Mouse (Mus musculus): Measurements from ENCODE around the gene Pipox. TPM values are rescaled to one million over a fixed set of nuclear protein-coding genes. Genes with fewer than 3 reads are reported as not detected.

The Pipox gene
- polyA plus RNA-seq, 1 experiment from 2014 or later: 16.0 TPM

DNA sequence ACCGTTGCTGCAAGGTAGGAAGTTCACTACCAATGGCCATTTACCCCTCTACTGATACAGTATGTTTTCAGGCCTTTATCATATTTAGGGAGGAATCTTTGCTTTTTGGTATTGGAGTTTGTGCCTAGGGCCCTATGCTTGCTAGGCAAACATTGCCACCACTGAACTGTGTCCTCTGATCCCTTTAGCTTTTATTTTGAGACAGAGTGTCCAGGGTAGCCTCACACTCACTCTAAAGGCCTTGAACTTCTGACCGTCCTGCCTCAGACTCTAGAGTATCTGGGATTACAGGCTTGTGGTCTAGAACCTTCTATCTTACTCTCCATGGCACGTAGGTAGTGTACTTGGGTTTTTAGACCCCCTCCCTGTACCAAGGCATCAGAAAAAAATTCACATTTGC, 6.3 kb upstream of the Pipox start:
- no peaks in the 10 kb centered on the region for H3K36me3 ChIP-seq (ENCODE audit: insufficient read depth, low read length)
- no peaks in the 10 kb centered on the region for H3K9me3 ChIP-seq (ENCODE audit: low read length)
- ATAC-seq (ENCODE audit: low FRiP score, low TSS enrichment): no peak
- H3K27ac ChIP-seq (ENCODE audit: low read length): no peak overlapping the region
- no peak overlapping the region for H3K4me2 ChIP-seq (replicated peaks; ENCODE audit: low read depth, low read length)
- H3K4me3 ChIP-seq (ENCODE audit: low read length): no peak overlapping the region
- H3K4me1 ChIP-seq (ENCODE audit: insufficient read depth, low read length): peaks cover 12% of the 10 kb centered on the region
- peaks cover 37% of the 10 kb centered on the region for H3K27me3 ChIP-seq (ENCODE audit: insufficient read depth, low read length)
- 85% methylated on average over 3 of the region's 3 CpGs for WGBS
- H3K9ac ChIP-seq (replicated peaks; ENCODE audit: low read length): no peak overlapping the region

DNA sequence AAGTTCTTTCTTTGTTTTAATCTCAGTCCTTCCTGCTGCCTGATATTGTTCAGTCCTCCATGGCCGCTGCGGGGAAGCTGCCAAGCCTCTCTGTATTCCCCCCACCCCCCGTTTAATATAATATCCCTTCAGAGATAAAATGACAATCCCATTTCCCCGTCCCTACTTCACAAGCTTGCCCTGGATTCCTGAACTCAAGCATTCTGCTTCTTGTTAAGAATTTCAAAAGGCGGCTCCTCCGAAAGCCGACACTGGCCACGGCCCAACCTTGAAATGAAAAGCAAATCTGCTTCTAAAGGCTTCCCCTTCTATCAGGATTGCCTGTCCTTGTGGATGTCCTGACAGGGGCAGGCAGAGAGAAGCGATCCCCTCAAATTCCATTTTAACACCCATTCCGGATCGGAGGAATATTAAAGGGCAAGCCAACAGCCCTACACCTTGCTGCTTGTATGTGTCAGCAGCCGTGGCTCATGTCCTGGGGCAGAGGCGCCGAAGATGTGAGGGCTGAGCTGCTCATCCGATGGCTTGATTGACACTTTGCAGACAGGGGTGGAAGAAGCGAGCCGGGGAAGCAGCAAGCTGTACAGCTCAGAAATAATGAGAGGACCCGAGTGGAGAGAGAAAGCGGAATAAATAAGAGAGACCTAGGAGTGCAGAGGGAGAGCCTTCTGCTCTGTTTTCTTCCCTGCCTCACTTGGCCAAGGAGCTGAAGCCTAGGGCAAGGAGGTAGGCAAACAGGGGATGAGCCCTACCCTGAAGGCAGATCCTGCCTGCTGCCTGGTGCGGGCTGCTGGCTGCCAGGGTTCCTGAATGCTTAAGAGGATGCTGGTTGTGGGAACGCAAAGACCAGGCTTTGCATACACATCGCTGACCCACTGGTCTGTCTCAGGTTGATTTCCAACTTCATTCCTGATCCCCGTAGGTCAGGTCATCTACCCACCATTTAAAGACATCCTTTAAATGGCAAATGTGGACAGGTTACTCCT, 3.2 kb upstream of the Pipox start:
- no peak overlapping the region for H3K9ac ChIP-seq (replicated peaks; ENCODE audit: low read length)
- ATAC-seq (ENCODE audit: low FRiP score, low TSS enrichment): no peak
- H3K4me1 ChIP-seq (ENCODE audit: insufficient read depth, low read length): peaks cover 27% of the 10 kb centered on the region

DNA sequence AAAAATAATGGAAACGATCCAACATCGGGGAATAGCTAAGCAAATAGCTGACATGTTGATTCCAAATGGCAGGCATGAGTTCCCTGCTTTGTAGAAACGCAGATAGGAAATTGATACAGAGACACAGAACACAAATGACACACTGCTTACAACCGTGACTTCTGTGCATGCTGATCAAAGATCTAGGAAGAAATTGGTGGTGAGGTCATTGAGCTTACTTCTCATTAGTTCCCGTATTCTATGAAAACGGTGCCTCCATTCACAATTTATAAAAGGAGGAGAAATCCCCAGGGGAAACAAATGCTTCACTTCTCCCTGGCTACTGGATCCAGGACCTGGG, 2.6 kb upstream of the Pipox start:
- no peak for ATAC-seq (ENCODE audit: low FRiP score, low TSS enrichment)
- 45% methylated on average over 6 of the region's 6 CpGs for whole genome bisulfite sequencing
- Histone ChIP-seq H3K27me3 (ENCODE audit: insufficient read depth, low read length) (peaks cover 37% of the 10 kb centered on the region), H3K4me3 (ENCODE audit: low read length) (no peak overlapping the region), H3K9ac (replicated peaks; ENCODE audit: low read length) (no peak overlapping the region), H3K4me1 (ENCODE audit: insufficient read depth, low read length) (peaks cover 27% of the 10 kb centered on the region), H3K27ac (ENCODE audit: low read length) (no peak overlapping the region), H3K4me2 (replicated peaks; ENCODE audit: low read depth, low read length) (no peak overlapping the region), H3K9me3 (ENCODE audit: low read length) (no peaks in the 10 kb centered on the region), H3K36me3 (ENCODE audit: insufficient read depth, low read length) (no peaks in the 10 kb centered on the region)

More for the DNA sequence above, 3.2 kb upstream of the Pipox start:
- Histone ChIP-seq H3K36me3 (ENCODE audit: insufficient read depth, low read length) (no peaks in the 10 kb centered on the region), H3K27ac (ENCODE audit: low read length) (no peak overlapping the region), H3K4me2 (replicated peaks; ENCODE audit: low read depth, low read length) (no peak overlapping the region), H3K27me3 (ENCODE audit: insufficient read depth, low read length) (peaks cover 37% of the 10 kb centered on the region), H3K4me3 (ENCODE audit: low read length) (peak overlapping the region; percentile 14; the same call in 1 of the 2 replicates), H3K9me3 (ENCODE audit: low read length) (no peaks in the 10 kb centered on the region)
- 29% methylated on average over 23 of the region's 23 CpGs for WGBS

DNA sequence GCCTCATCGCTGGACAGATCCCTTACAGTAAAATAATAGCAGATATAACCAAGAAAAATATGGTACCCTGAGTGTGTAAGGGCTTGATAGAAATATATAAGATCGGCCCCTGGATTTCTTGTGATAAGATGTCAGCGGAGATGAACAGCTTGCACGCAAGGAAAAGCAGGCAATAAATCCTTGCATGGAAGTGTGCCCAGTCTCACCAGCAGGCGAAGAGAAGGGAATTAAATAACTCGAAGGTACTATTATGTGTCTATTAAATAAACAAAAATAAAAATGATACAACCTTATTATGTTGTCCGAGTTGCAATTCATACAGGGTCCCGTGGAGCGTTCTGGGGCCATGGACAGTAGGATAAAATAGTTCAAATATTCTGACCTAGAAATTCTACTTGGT, 2.1 kb upstream of the Pipox start:
- no peak for ATAC-seq (ENCODE audit: low FRiP score, low TSS enrichment)
- Histone ChIP-seq H3K9me3 (ENCODE audit: low read length) (no peaks in the 10 kb centered on the region), H3K4me3 (ENCODE audit: low read length) (no peak overlapping the region), H3K4me2 (replicated peaks; ENCODE audit: low read depth, low read length) (no peak overlapping the region), H3K27ac (ENCODE audit: low read length) (no peak overlapping the region), H3K4me1 (ENCODE audit: insufficient read depth, low read length) (peaks cover 27% of the 10 kb centered on the region), H3K27me3 (ENCODE audit: insufficient read depth, low read length) (peaks cover 37% of the 10 kb centered on the region), H3K9ac (replicated peaks; ENCODE audit: low read length) (no peak overlapping the region), H3K36me3 (ENCODE audit: insufficient read depth, low read length) (no peaks in the 10 kb centered on the region)
- 55% methylated on average over 9 of the region's 9 CpGs for WGBS

DNA sequence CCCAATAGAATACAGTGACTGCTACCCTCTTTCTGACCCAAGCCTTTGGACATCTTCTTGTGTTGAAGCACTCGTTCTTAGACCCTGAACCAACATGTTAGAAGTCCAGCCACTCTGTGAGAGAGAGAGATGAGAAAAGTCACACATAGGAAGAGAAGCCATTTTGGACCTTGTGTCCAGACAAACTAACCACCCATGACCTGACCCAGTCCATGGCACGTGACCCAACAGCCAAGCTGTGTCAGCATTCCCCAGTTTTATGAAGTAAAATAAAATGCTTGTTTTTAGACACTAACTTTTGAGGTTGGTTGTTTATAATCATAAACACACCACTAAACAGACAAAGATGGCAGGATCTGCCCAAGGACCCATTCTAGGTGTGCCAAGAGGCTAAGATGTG, 1.1 kb upstream of the Pipox start:
- no peak overlapping the region for H3K9ac ChIP-seq (replicated peaks; ENCODE audit: low read length)
- 81% methylated on average over 2 of the region's 2 CpGs for WGBS
- no peak overlapping the region for H3K4me3 ChIP-seq (ENCODE audit: low read length)
- peaks cover 27% of the 10 kb centered on the region for H3K4me1 ChIP-seq (ENCODE audit: insufficient read depth, low read length)
- no peak overlapping the region for H3K27ac ChIP-seq (ENCODE audit: low read length)
- no peaks in the 10 kb centered on the region for H3K9me3 ChIP-seq (ENCODE audit: low read length)
- H3K27me3 ChIP-seq (ENCODE audit: insufficient read depth, low read length): peaks cover 37% of the 10 kb centered on the region
- ATAC-seq (ENCODE audit: low FRiP score, low TSS enrichment): no peak
- no peaks in the 10 kb centered on the region for H3K36me3 ChIP-seq (ENCODE audit: insufficient read depth, low read length)
- no peak overlapping the region for H3K4me2 ChIP-seq (replicated peaks; ENCODE audit: low read depth, low read length)

DNA sequence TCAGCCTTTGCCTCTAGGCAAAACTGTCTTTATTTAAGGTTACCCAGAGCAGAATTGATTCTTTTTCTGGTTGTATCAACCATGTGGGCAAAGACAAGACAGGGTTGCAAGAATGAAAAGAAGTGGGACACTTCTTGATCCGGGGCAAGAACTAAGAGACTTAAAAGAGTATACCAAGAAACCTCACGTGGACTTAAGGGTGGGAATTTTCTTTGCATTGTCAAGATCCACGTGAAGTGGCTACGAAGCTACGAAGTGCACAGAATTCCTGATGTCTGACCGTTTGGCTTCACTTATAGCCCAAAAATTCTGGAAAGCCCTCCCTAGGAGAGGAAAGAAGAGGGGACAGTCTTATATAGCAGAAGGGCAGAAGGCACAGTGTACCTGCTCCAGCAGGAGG, 613 bp downstream of the Pipox start:
- ATAC-seq (ENCODE audit: low FRiP score, low TSS enrichment): no peak
- peaks cover 30% of the 10 kb centered on the region for H3K27me3 ChIP-seq (ENCODE audit: insufficient read depth, low read length)
- H3K4me1 ChIP-seq (ENCODE audit: insufficient read depth, low read length): peaks cover 27% of the 10 kb centered on the region
- no peak overlapping the region for H3K4me3 ChIP-seq (ENCODE audit: low read length)
- peak overlapping the region; percentile 14; the same call in 1 of the 2 replicates for H3K4me2 ChIP-seq (replicated peaks; ENCODE audit: low read depth, low read length)
- 37% methylated on average over 6 of the region's 6 CpGs for WGBS
- no peak overlapping the region for H3K9ac ChIP-seq (replicated peaks; ENCODE audit: low read length)
- H3K9me3 ChIP-seq (ENCODE audit: low read length): no peaks in the 10 kb centered on the region
- H3K36me3 ChIP-seq (ENCODE audit: insufficient read depth, low read length): no peaks in the 10 kb centered on the region
- peak overlapping the region; percentile 90 for H3K27ac ChIP-seq (ENCODE audit: low read length)

DNA sequence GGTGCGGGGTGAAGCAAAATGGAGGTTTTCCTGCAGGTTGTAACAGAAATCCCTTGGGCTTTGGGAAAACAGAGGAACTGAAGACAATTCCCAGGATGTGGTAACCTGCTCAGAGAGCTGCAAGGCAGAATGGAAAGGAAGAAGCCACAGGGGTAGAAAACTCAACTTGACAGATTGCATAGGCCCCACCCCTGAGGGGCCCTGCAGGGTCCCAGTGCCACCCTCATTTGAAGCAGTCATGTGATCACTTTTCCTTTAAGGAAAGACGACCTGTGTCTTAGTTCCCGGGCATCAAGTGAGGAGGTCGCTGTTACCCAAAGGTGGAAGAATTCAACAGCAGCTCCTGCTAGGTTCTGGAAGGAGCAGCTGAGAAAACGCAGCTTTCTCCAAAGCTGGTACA, 1.0 kb downstream of the Pipox start:
- ATAC-seq (ENCODE audit: low FRiP score, low TSS enrichment): no peak
- H3K9me3 ChIP-seq (ENCODE audit: low read length): no peaks in the 10 kb centered on the region
- no peaks in the 10 kb centered on the region for H3K36me3 ChIP-seq (ENCODE audit: insufficient read depth, low read length)
- H3K4me3 ChIP-seq (ENCODE audit: low read length): no peak overlapping the region
- H3K9ac ChIP-seq (replicated peaks; ENCODE audit: low read length): no peak overlapping the region
- 15% methylated on average over 5 of the region's 5 CpGs for WGBS
- H3K27ac ChIP-seq (ENCODE audit: low read length): no peak overlapping the region
- H3K4me1 ChIP-seq (ENCODE audit: insufficient read depth, low read length): peaks cover 27% of the 10 kb centered on the region
- peak overlapping the region; percentile 17; the same call in 1 of the 2 replicates for H3K4me2 ChIP-seq (replicated peaks; ENCODE audit: low read depth, low read length)
- H3K27me3 ChIP-seq (ENCODE audit: insufficient read depth, low read length): peaks cover 26% of the 10 kb centered on the region

DNA sequence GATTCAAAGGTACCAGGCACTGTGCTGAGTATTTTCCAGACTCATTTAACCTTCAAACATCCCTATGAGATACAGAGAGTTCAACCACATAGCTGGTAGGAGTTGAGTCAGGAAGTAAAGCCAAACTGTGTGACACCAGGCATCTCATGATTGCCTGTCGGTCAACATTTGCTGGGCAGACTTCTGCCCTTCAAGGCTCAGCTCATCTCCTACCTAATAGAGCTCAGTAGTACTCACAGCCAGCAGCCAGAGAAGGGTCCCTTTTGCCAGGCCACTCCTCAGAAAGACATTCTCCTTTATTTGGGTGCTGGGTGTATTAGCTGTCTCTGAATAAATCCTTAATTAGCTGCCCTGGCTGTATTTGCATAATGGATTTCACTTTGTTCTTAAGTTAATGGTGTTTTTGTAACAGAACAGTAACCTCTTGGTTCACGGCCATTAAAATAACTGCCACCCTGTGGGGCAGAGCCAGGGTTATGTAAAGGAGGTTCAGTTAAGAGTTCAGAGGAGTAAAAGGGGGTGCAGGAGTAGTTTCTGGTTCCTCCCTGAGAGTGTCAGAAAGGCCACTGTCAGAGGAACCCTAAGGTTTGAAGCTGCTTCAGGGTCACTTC, 3.1 kb downstream of the Pipox start:
- Histone ChIP-seq H3K27me3 (ENCODE audit: insufficient read depth, low read length) (peaks cover 8% of the 10 kb centered on the region; the same call in 1 of the 2 replicates), H3K4me1 (ENCODE audit: insufficient read depth, low read length) (peaks cover 14% of the 10 kb centered on the region), H3K4me2 (replicated peaks; ENCODE audit: low read depth, low read length) (no peak overlapping the region), H3K36me3 (ENCODE audit: insufficient read depth, low read length) (no peaks in the 10 kb centered on the region), H3K27ac (ENCODE audit: low read length) (no peak overlapping the region), H3K9ac (replicated peaks; ENCODE audit: low read length) (no peak overlapping the region), H3K4me3 (ENCODE audit: low read length) (no peak overlapping the region), H3K9me3 (ENCODE audit: low read length) (no peaks in the 10 kb centered on the region)
- 45% methylated on average over 2 of the region's 2 CpGs for WGBS
- no peak for ATAC-seq (ENCODE audit: low FRiP score, low TSS enrichment)

DNA sequence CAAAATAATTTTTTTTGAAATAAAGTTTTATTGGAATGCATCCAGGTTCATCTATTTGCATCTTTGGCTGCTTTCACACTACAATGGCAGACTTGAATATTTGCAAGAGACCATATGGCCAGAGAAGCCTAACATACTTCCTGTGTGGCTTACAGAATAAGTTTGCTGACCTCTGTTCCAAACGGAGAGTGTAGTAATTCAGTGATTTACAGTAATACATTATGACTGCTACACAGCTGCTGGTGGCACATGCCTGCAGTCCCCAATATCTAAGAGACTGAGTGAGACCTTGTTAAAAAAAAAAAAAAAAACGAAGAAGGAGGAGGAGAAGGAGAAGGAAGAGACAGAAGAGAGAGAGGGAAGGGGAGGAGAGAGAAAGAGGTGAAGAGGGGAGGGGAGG, 4.4 kb downstream of the Pipox start:
- Histone ChIP-seq H3K36me3 (ENCODE audit: insufficient read depth, low read length) (no peaks in the 10 kb centered on the region), H3K27me3 (ENCODE audit: insufficient read depth, low read length) (0 out of 2 replicates have a peak, but pooled peaks cover 3% of the 10 kb centered on the region), H3K9ac (replicated peaks; ENCODE audit: low read length) (no peak overlapping the region), H3K9me3 (ENCODE audit: low read length) (no peaks in the 10 kb centered on the region), H3K4me2 (replicated peaks; ENCODE audit: low read depth, low read length) (no peak overlapping the region), H3K4me3 (ENCODE audit: low read length) (no peak overlapping the region), H3K4me1 (ENCODE audit: insufficient read depth, low read length) (peaks cover 13% of the 10 kb centered on the region), H3K27ac (ENCODE audit: low read length) (no peak overlapping the region)
- 14% methylated on average over 1 of the region's 2 CpGs for WGBS
- ATAC-seq (ENCODE audit: low FRiP score, low TSS enrichment): no peak

DNA sequence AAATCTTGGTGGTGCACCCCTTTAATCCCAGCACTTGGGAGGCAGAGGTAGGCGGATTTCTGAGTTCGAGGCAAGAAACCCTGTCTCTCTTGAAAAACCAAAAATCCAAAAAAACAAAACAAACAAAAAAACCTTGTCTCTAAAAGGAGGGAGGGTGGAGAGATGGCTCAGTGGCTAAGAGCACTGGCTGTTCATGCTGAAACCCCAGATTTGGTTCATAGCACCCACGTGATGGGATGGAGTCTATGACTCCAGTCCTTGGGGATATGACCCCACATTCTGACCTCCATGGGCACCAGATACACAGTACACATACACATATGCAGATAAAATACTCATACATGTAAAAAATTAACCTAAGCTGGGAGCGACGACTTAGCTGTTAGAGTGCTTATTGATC, 5.0 kb downstream of the Pipox start:
- Histone ChIP-seq H3K4me1 (ENCODE audit: insufficient read depth, low read length) (peaks cover 6% of the 10 kb centered on the region), H3K9me3 (ENCODE audit: low read length) (no peaks in the 10 kb centered on the region), H3K4me3 (ENCODE audit: low read length) (no peak overlapping the region), H3K4me2 (replicated peaks; ENCODE audit: low read depth, low read length) (no peak overlapping the region), H3K36me3 (ENCODE audit: insufficient read depth, low read length) (no peaks in the 10 kb centered on the region), H3K27me3 (ENCODE audit: insufficient read depth, low read length) (0 out of 2 replicates have a peak, but pooled peaks cover 3% of the 10 kb centered on the region), H3K27ac (ENCODE audit: low read length) (no peak overlapping the region), H3K9ac (replicated peaks; ENCODE audit: low read length) (no peak overlapping the region)
- WGBS: 77% methylated on average over 5 of the region's 5 CpGs
- ATAC-seq (ENCODE audit: low FRiP score, low TSS enrichment): no peak

Data from kidney, embryonic 16.5 days (tissue).